Mouse (Mus musculus) adipose tissue, adult 10 weeks (tissue): ENCODE data around the gene Rtca. TPM values are rescaled to one million over a fixed set of nuclear protein-coding genes. Genes with fewer than 3 reads are reported as not detected.

Source experiments
- polyA plus RNA-seq: library from polyadenylated mRNA; stranded (reverse); fragments of 350-450 nt; fragmentation: Illumina TruSeq; extraction: RNeasy Lipid Tissue Mini Kit (QIAGEN cat#74804); gene quantifications from one replicate; pipeline ENCODE4 v1.2.3, GENCODE M21; 2014; ENCODE audit warnings: low read depth, low replicate concordance

The Rtca gene
- 27.9 TPM for polyA plus RNA-seq

GRCm38 (mm10) chr3:116507772-116508351 lies at the start of gene Rtca:
Gene Rtca, minus strand, starts transcription at chr3:116508208.

DNA sequence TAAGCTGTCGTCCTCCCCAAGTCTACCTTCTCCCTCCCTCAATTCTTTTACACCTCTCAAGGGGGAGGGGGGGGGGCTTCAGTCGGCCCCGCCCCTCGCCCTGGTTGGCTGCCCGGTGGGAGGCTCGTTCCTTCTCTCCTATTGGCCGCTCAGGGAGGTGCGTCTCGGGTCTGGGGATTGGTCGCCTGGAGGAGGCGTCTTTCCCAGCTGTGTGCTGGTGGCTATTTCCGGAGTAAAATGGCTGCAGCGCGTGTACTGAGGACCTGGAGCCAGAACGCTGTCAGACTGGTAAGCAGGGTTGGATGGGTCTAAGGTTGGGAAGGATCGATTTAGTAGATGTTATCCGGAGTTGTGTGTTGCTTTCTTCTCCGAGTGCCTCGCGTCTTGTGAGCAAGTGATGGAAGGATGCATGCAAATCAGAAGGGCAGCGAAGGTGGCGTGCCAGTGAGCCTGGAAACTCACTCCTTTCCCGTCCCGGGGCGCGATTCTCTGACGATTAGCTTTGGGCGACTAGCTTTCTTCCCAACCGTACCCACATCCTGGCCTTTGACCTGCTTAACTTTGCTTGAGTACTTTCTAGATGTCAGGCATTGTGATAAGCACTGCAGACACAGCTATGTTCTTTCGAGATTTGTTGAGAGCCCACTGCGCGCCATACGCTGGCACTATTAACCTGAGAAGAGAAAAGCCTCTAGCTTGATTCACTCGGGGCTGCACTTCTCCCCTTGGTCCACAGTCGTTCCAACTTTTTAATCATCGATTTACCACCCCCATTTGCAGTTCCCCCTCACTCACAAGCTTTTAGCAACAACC lies 5.1 kb upstream of the Rtca start, which contains the start of gene Dbt:
Dbt (plus strand) TSS at position 167 of the 813 bp plus-strand sequence.

Other genes with a start within 250 kb of the Rtca start
- 6.5 TPM for gene Cdc14a, start 84.2 kb downstream of the Rtca start, polyA plus RNA-seq
- gene Dbt, start 4.9 kb upstream of the Rtca start, polyA plus RNA-seq = 38.2 TPM
- gene Lrrc39, start 54.8 kb upstream of the Rtca start, polyA plus RNA-seq = 5.9 TPM
- gene Sass6, start 86.8 kb upstream of the Rtca start, polyA plus RNA-seq = 3.0 TPM
- gene Trmt13, start 106.4 kb upstream of the Rtca start, polyA plus RNA-seq = 11.1 TPM
- 45.5 TPM for gene Mfsd14a, start 154.5 kb upstream of the Rtca start, polyA plus RNA-seq
- gene Gm43191, start 173.1 kb upstream of the Rtca start, polyA plus RNA-seq = not detected
- 22.3 TPM for gene Slc35a3, start 204.6 kb upstream of the Rtca start, polyA plus RNA-seq